Mouse (Mus musculus): ENCODE measurements at regions not wholly inside any gene's neighbourhood (a gene's known extent, or its start where the extent isn't known, plus 50 kb on each side); places are given as distances from the start of the nearest gene placed in this dataset.
A peak's percentile ranks its signal among the peaks of the same experiment; 100 is the strongest.
"Not testable (repeated sequence)": the region's sequence is repeated elsewhere in the genome, so short reads cannot be mapped to it uniquely, and the experiment has no call there.

DNA sequence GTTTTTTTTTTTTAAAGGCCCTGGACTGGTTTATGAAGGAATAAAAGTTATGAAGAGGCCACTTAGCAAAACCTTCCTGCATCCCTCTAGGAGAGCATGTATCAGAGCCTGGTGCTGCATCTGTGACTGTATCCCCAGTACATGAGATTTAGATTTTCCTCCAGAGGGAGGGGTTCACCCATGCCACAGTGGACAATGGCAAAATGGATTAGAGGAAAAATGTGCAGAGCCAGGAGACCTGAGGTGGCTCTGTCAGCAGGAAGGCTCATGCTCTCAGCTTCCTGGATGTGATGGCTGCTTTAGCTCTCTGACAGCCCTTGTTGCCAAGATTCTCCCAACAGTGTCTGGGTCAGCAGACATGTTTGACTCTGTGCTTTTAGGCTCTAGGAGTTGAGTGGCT is 298.2 kb downstream of the Eipr1 start:
- DNase-seq (ENCODE audit: low spot score in 2 of 2), result no peak

DNA sequence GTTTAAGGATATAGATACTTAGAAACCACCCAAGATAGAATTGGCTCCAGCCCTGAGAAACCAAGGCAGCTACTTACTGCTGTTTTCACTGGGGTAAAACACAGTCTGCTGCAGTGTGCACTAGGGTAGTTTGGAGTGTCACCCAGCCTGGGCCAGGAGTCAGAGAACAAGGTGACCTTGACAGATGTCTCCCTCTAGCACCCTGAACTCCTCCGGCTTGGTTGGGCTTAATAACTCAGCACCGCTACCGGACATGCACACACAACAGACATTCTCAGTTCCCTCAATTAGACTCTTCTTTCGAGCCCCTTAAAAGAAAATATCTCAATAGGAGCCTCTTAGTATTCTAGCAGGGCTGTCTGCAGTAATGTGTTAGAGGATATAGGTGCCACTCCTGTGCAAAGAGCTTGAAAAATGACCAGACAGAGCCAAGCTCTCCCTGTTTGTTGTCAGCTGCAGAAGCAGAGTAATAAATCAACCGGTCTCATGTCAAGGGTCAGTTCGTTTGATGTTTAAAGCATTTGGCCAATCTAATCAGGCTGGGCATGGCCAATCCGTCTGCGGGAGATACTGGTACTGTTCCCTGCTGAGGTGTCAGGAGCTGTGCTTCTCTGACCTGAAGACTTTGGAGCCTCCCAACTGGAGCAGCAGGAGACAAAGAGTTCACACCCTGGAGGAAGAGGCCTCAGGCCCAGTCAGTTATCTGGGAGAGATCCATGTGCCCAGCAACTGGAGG is 299.1 kb downstream of the Eipr1 start:
- no peak for DNase-seq (ENCODE audit: low spot score in 2 of 2)

DNA sequence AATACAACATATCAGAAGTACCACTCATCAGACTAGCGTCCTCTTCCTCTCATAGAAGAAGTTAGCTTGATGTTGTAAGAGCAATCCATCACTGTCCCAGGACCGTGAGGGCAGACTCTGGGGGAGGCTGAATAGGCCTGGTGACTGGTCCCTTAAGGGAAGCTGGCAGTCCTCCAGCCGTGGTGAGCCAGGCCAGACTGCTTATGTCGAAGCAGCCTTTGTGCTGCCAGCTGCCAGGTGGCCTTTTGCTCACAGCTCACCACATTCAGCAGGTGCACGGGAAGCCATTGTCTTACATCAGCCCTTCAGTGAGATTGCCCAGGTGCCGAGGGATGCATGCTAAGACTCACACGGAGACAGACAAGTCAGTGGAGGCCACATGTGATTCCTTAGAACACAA is 302.8 kb downstream of the Eipr1 start:
- DNase-seq (ENCODE audit: low spot score in 2 of 2), result no peak

DNA sequence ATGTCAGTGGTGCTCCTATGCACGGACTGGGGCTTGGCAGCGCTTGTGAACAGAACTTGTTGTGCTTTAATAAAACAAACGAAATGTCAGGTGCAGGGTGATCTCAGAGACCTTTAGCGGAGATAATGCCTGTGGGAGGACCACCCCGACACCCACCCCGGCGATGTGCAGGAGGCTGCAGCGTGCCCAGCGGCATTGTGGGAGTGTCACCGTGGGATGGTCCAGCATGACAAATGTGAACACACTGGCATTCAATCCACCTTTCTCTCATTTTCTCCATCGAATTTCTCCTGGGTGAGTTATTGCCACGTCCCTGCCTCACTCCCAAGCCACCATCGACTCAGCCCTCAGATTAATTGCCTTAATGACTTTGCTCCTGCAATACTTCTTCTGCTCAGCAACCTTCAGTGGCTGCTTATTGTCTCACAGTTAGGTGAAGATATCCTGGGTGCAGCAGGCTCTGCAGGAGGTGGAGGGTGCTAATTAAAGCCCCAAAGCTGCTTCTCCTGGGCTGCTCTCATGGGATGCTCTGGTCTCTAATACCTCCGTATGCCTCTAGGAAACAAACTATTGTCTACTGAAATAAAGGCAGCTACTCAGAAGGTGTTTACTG is 310.5 kb downstream of the Eipr1 start:
- DNase-seq (ENCODE audit: low spot score in 2 of 2), result no peak

DNA sequence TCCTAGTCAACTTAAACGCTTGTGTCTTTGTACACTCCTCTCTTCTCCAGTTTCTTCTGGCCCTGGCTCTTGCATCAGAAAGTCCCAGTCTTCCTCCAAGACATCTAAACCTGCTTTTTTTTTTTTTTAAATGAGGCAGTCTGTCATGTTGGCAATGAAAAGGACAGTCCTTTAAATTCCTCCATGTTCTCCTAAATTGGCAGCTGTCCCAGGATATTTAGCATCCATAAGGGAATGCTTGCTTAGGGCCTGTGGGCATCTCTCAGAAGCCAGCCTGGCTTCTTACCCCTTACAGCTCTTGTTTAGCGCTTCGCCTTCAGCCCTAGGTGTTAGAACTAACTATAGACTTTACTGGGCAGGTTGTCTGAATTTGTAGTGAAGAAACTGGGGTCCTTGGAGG is 311.2 kb downstream of the Eipr1 start:
- no peak for DNase-seq (ENCODE audit: low spot score in 2 of 2)

DNA sequence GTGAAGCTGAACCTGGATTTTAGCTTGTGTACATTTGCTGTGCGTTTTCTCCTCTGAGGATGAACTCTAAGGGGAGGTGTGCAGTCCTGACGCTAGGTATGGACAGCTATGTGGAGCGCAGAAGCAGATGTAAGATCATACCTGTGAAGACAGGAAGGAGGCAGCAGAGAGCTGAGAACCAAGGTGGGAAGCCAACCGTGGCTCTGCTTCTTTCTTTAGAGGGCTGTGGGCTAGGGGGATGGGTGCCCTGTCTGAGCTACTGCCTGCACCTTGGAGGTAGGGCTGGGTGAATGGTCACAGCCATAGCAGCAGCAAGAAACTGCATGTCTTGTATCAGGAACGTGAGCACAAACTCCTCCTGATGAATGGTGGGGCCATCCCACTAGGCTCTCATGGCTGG is 316.6 kb downstream of the Eipr1 start:
- DNase-seq (ENCODE audit: low spot score in 2 of 2), result no peak

DNA sequence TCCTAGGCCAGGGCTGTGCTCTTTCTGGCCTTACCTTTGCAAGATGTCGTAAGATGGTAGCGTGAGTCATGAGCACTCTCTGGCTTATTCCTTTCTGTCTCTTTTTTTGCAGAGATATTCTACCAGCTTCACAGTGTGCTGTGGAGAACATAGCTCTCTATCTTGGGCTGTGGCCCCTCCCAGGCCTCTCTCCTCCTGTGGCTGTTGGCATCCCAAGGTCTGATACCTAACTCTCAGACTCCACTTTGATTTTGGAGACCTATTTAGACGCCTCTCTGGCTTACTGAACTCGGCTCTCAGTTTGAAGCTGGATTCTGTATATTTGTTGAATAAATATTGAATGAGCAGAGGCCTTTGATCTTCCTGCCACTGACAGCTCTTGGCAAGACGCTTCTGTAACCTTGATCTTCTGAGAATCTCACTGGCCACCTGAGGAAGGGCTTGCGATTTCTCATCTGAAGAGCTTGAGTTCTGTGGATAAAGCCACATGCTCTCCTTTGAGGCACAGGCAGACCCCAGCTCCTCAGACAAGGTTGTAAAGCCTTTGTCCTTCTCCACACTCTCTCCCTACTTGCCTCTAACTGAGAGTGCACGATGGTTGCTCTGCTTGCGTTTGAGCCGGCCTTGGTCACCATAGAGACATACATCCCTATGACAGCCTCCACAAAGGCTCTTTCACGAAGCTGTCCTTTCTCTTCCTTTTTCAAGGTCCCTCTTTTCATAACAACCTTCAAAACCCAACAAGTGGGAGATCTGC is 323.7 kb downstream of the Eipr1 start:
- no peak for DNase-seq (ENCODE audit: low spot score in 2 of 2)

DNA sequence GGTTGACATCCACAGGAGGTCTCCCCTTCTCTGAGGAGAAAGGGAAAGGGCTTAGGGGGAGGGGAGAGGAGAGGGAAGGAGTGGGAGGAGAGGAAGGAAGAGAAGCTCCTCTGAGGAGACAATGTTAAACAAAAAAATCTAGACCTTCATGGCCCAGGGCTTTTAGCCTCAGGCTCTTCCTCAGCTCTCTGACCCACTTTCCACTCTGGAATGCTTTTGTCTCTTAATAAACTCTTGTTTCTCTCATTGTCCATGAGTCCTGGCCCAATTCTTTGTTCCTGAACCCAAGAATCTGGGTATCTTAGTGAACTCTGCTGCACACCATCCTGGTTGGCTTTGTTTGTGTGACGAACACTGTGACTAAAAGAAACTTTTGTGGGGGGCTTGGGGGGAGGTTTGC is 325.0 kb downstream of the Eipr1 start:
- no peak for DNase-seq (ENCODE audit: low spot score in 2 of 2)

DNA sequence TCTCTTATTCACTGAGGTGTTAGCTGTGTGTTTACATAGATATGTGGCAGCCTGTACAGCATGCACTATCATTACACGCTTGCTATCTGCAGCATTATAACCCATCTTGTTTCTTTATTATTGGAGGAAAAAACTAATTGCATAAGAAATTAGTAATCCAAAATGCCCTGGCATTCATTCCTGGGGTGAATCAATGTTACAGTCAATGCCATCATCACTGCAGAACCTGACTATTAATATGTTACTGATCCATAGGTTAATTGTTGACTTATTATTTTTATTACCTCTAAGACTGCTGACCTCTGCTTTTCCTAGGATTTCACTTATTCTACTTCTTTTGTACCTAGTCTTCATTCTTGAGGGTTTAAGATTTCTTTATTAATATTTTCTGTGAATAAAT is 327.4 kb downstream of the Eipr1 start:
- no peak for DNase-seq (ENCODE audit: low spot score in 2 of 2)

DNA sequence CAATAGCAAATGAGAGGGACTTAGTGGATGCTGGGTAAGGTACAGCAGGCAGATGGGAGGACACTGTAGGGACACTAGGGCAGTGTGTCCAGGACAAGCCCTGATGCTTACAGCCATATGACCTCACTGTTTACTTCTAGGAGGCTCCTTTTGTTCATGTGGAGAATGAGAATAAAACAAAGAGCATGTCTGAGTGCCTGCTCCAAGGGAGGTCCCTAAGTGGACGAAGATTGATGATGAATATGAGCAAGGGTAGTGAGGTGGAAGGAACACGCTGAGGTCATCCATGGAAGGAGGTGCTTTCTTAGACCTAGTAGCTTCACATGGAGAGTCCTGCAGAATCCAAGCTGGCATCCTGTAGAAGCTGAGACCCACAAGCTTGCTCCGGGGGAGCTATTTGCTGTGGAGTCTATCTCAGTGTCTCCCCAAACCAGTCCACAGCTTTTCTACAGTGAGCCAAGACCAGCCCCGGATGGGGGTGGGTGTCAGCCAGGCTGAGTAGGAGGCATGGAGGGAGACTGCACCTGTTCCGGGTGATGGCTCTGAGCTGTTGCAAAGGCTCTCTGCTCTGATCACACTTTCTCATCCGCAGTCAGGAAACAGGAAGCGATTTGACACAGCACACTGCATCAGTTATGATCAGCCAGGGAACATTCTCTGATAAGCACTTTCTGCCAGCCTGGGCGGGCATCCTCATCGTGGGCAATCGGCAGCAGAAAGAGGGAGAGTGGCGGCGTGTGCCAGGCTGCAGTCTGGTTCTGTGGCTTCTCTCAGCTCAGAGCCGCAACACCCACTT is 332.0 kb downstream of the Eipr1 start:
- DNase-seq (ENCODE audit: low spot score in 2 of 2), result peak; percentile 38

DNA sequence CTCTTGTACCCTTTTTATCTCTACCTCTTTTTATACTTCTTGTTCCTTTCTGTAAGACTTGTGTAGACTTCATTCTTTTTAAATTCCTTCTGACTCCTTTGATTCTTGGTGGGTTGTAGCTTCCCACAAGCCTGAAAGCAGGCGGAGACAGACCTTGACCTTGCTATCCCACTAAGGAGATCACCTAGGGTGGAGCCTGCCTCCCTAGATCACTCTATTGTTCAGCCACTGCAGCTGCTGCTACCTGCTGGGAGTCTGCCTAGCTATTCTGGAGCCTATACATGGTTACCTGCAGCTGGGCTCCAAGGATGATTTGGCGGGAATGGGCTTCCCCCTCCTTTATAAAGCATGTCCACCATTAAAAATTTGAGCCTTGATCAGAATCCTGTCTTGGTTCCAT is 335.6 kb downstream of the Eipr1 start:
- DNase-seq (ENCODE audit: low spot score in 2 of 2), result not testable (repeated sequence)

DNA sequence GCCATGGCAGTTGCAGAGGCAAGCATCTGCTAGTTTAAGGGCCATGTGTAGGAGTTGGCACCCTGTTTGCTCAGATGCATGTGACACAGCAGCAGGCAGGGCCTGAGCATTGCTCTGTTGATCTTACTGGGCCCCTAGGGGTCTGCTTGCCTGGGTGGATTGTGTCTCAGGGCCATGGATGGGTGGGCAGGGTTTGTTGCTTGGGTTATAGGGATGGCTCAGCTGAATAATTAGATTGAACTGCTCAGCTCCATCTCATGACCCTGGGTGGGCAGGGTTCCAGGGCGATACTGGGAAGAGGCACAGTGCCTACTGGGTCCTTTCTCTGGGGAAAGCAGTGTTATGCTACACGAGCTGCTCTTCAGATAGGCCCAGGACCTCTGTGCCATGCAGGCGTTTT is 338.0 kb downstream of the Eipr1 start:
- DNase-seq (ENCODE audit: low spot score in 2 of 2), result no peak

DNA sequence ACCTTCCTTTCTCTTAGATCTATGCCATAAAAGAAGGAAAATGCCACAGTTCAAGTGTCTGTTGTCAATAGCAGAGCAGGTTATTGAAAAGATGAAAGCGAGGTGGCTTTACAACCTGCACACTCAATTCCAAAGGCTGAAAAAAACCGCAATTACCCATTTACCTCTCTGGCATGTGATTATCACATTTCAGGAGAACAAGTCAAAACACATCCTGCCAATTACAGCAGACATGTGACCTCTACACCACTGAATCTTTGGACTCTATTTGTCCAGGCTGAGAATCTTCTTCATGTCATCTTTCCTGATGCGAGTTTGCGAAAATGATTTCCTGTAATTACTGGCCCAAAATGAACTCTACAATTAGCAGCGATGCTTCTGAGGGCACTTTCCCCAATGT is 338.8 kb downstream of the Eipr1 start:
- DNase-seq (ENCODE audit: low spot score in 2 of 2), result no peak

DNA sequence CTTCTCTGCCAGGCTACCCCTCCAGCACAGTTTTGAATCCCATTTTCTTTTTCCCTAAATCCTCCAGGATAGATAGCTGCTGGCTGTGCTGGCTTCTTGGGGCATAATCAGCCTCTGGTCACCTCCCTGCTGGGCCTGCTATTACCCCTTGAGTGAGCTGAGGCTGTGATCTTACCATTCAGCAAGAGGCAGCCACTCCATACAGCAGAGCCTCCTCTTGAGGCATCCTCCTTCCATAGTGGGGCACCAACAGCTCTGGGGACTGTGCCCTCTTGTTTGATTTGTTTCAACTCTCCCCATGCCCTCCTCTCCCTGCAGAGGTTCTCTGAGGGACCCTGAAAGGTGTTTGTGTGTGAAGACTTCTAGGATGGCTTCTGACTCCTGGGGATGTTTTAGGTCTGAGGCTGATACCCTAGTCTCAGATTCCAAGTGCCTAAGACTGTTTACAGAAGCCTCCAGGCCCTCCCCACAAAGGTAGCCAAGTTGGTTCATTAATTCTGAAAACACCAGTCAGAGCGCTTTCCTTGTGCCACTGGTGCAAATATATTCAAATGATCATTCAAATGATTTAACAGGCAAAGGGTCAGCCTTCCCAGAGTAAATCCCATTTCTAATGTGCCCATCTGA is 343.9 kb downstream of the Eipr1 start:
- no peak for DNase-seq (ENCODE audit: low spot score in 2 of 2)

DNA sequence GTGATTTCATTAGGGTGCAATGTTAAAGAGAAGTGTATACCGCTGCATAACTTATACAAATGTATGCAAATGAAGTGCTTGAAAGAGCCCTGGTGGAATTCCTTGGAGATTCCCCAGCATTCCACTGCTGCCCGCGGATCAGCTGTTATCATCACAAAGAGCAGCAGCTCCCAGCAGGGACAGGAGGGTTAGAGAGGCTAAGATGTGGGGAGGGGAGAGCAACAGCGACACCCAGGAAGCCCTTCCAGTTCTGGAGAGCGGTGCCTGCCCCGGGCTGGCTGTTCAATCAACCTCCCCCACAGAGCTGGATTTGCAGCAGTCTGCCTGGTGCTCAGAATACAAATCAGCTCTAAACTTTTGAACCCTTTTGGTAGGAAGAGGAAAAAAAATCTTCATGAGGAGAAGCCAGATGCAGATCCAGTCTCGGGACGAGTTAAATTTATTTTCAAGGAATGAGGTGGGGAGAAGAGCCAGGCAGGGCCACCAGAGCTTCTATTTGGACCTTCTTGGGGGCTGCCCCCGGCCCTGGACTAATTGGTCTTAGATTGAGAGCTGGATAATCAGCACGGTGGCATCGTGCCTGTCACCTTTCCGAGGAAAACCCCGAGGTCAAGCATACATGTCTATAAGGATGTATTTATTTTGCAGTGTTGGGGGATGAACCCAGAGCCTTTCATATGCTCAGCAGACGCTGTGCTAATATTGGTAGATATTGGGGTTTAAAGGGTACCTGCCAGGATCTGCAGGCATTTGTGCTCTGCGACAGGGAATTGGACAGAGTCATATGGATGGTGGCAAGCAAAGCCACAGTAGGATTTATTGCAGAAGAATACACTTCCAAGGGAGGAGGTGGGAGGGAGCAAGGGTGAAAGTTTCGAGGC is 344.7 kb downstream of the Eipr1 start:
- peak; percentile 40 to 68 for DNase-seq (ENCODE audit: low spot score in 2 of 2)

DNA sequence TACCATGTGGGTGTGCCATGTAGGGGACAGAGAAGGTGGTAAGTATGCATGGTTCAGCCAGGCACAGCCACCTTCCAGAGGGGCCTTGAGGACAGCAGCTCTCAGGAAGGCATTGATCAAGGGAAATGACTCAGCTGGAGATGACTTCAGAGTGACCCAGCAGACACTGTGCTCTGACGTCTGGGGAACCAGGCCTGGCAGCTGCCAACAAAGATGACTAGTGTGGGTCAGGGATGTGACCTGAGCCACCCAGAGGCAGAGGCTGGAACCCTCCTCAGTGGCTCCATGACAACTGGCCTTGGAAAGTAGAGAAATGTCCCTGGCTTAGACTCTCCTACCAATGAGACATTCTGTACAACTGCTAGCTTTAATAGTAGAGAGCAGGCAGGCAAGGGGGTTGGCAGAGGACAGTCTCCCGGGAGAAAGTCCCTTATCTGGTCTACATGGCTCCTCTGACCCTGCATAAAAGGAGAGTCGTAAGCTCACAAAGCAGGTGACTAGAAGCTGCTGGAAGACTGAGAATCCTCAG is 348.5 kb downstream of the Eipr1 start:
- DNase-seq (ENCODE audit: low spot score in 2 of 2), result no peak

DNA sequence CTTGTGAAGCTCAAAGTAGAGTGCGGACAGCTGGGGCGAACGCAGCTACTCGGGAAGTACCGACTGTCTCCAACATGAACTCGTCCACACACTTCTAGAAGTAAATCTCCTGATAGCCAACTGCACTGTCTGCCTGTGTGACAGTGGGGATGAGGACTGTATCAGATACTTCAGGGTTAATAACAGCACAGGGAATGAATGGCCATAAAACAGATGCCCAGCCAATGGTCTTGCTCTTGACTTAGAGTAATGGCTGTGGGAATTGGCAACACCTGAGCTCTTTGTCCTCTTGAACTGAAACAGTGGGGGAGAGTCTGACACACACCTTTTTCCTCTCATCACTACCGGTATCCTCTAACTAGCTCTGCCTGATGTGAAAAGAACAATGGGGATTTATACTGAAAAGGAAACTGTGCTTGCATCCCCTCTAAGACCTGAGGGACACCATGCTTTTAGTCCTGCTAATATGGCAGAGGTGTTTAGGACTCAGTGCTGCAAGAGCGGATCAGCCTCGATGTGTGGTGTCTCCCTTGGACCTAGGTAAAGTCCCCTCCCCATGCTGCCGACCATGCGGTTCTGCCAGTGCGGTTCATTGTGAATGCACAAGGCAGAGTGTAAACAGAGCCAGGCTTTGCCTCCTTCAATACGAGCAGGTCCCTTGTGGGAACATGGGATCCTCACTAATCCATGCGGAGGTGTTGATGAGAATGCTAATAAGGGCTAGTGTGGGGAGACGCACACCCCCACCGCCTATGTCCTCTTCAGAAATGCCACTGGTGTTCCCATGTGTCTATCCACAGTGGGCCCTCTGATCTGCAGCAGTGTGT is 355.5 kb downstream of the Eipr1 start:
- DNase-seq (ENCODE audit: low spot score in 2 of 2), result no peak

DNA sequence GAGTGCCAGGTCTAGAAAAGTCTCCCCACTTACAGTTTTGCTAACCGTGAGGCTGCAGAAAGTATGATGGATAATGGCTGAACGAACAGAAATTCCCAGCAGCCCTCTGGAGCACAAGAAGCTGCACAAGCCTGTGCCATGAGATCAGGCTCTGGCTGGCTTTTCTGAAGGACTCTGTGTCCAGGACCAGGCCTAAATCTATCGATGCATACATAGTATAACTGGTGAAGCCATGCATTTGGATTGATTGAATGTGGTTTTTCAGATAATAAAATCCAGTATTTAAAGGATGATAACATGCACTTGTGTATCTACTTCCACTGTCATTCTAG is 356.1 kb downstream of the Eipr1 start:
- no peak for DNase-seq (ENCODE audit: low spot score in 2 of 2)

DNA sequence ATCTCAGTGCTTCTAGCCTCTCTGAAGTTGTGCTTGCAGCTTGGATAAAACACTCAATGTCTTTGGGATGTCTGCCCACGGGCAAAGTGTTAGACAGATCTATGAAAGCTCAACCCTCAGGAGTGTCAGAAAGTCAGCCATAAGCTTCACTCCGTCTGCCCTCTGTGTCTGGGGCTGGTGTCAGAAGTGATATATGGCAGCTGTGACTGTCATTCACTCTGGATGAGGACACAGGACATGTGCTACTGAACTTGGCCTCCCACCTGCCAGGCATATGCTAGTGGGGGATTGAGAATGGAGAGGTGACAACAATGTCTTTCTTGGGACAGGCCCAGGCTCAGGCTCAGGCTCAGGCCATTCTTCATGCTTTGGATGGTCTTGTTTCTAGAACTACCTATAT is 366.7 kb downstream of the Eipr1 start:
- no peak for DNase-seq (ENCODE audit: low spot score in 2 of 2)

DNA sequence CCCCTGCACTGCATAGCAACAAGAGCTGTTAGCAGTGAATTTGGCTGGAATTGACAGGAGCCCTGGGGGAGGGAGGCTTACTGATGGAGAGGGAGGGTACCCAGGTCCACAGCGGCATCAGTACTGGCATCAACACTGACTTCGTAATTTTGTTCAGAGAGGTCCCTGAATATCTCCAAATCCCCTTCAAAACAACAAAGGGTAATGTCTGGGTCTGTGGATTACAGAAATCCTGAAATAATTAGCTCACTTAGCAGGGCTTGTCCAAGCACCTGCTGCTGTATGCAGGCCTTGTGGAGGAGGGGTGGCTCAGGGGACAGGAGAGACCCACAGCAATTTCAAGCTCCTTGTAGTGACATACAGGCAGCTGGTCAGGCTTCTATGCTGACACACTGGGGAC is 369.6 kb downstream of the Eipr1 start:
- no peak for DNase-seq (ENCODE audit: low spot score in 2 of 2)

Measured in frontal cortex, postnatal 14 days (tissue).